Mouse (Mus musculus): ENCODE data around the gene Nup133. TPM values are rescaled to one million over a fixed set of nuclear protein-coding genes. Genes with fewer than 3 reads are reported as not detected.
"Not testable (repeated sequence)": the region's sequence is repeated elsewhere in the genome, so short reads cannot be mapped to it uniquely, and the experiment has no call there.

Nup133 gene
- 25.4 and 26.2 TPM in 2 replicates for polyA plus RNA-seq (2015; fragmentation: Nextera tagmentation; extraction: Ambion mirVana)

GRCm38 (mm10) chr8:123948942-123949685 lies at the start of gene Nup133:
Gene Nup133 (minus strand): TSS chr8:123949265.
- peak; percentile 99 for DNase-seq (ENCODE audit: low spot score)

DNA sequence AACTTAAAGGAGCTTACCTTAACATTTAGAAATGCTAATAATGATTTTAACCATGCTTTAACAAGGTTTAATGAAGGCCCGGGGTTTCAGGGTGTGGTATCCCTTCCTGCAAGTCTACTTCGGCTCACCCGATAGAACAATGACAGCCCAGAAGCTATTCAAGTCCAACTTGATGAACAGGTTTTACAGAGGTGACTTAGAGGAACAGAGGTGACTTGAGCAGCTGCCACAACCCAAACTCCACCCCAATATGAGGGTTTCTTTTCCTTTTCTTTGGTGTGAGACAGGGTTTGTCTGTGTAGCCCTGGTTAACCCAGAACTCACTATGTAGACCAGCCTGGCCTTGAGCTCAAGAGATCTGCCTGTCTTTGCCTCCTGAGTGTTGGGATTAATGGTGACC lies 44.9 kb upstream of the Nup133 start:
- no peak for DNase-seq (ENCODE audit: low spot score)

DNA sequence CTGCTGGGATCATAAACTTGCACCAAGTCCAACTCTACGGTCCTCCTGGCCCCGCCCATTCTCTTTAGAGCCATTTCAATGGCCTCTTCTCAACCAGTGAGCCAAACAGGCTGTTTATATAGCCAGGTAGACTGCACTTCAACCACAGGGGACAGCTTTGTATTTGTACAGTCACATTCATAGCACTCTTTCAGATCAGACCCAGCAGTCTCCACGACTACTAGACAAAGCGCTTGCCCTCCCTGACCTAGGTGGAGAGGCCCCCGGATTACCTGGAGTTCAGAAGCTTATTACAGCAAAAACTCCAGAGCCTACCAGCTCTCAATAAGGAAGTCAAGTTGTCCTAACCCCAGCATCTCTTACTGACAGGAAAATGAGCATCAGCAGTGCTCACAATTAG lies 44.5 kb upstream of the Nup133 start:
- DNase-seq (ENCODE audit: low spot score): no peak

GRCm38 (mm10) chr8:123992587-123992986 lies 43.5 kb upstream of the Nup133 start:
- DNase-seq (ENCODE audit: low spot score): no peak

DNA sequence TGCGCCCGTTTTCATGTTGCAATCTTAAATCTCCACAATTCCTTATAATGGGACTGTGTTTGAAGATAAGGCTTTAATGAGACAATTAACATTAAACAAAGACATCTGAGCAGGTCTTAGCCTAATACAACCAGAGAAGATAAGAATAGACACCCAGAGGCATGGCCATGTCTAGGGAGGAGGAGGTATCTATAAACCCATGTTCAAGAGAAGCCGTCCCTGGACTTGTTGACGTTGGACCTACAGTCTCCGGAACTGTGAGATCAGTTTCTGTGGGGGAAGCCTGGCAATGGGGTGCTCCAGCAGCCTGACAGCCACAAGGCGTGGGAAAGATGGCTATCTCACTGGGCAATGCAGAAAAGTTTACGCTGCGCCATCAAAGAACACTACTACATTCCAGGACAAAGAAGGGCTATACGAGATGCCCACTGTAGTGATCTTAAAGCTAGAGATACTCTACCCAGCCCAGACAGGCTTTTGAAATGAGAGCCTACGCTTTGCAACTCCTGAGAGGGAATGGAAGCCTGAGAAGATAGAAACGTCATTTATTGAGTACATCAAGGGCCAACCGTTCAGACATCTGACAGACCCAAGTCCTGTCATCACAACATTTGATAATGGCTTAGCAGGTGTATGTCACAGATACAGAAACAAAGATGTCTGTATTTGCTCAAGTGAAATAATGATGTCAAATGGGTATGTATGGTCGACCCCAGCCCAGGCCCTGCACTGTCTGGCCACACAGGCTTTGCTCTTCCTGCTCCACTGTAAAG lies 41.4 kb upstream of the Nup133 start:
- DNase-seq (ENCODE audit: low spot score): no peak

- DNase-seq (ENCODE audit: low spot score): no peak
Observed at GRCm38 (mm10) chr8:123989128-123989527, 40.1 kb upstream of the Nup133 start.

DNA sequence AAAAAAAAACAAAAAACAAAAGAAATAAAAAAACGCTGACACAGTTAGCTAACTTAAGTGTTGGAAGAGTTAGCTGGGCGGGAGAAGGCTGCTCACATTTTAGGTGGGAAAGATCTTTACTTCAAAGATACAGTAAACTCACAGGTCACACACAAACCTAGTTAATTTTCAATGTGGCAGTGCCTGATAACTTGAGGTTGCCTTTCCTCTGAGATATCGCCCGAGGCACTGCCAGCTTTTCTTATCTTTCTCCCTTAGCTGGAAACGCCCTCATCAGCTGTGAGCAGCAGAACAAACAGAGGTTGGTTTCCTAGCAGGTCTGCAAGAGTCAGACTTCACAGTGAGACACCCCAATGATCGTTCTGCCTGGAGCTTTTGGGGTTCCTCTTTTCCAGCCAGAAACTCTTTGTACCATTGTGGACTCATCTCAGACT lies 39.6 kb upstream of the Nup133 start:
- DNase-seq (ENCODE audit: low spot score): no peak

GRCm38 (mm10) chr8:123982826-123983400 lies 33.8 kb upstream of the Nup133 start, which contains the start of gene Abcb10:
Gene Abcb10 (minus strand): TSS chr8:123983122.
- peak; percentile 64 for DNase-seq (ENCODE audit: low spot score)

DNA sequence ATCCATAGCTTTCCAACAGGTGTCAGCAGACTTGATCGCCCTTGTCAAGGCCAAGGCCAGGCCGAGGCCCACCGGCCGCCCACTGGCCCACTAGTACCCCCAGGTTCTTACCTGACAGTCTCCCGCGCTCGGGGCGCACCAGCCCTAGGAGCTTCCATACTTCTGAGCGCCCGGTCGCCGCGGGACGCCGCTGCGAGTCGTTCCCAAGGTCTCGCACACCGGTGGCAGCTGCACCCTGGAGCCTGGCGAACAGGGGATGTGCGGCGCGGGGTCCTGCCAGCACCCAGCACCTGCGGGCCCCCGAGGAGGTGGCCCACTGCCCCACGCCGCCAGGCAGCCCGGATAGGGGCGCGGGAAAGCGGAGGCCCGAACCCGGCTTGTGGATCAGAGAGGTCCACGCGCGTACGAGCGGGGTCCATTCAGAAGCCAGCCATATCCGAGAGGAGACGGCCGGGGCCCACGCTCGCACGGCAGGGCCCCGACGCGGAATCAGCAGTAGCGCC lies 33.3 kb upstream of the Nup133 start:
- DNase-seq (ENCODE audit: low spot score): peak; percentile 33

DNA sequence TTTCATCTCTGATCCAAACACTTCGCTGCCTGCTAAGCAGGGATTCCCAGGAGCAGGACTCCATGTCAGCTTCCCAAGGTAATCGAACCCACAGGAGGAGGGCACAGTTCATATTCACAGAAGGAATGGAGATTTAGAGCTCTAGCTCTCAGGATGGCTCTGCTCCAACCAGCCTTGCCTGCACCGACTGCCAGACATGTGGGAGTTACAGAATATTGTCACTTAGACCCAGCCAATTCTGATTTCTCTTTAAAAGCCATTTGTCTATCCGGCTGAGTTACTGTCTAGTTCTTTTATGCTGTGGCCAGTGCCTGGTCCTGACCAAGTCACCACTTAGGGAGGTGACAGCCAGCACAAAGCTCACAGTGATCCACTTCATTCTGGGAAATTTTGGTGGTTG lies 32.6 kb upstream of the Nup133 start:
- DNase-seq (ENCODE audit: low spot score): no peak

GRCm38 (mm10) chr8:123980239-123980638 lies 31.2 kb upstream of the Nup133 start:
- DNase-seq (ENCODE audit: low spot score): no peak

DNA sequence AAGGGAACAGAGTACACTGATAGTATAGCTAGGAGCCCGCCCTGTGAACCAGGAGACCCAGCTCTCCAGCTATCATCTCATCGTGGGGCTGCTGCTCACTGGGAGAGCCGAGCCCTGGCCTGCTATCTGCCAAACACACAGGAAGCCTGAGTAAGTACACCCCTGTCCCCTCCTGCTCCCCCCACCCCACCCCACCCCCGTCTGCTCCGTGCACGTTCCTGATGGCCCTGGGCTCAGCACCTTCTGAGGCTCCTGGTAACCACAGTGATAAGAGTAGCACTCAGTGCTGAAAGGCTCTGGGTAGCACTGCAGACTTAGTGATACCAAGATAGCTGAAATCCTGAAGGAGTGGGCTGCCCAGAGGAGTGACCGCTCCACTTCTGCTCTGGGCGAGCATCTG lies 29.9 kb upstream of the Nup133 start:
- DNase-seq (ENCODE audit: low spot score): no peak

- DNase-seq (ENCODE audit: low spot score): peak; percentile 20
Observed at GRCm38 (mm10) chr8:123978166-123978838, 29.2 kb upstream of the Nup133 start.

GRCm38 (mm10) chr8:123977499-123977898 lies 28.4 kb upstream of the Nup133 start:
- no peak for DNase-seq (ENCODE audit: low spot score)

- no peak for DNase-seq (ENCODE audit: low spot score)
Observed at GRCm38 (mm10) chr8:123973495-123973894, 24.4 kb upstream of the Nup133 start.

GRCm38 (mm10) chr8:123966896-123967295 lies 17.8 kb upstream of the Nup133 start:
- peak; percentile 40 for DNase-seq (ENCODE audit: low spot score)

DNA sequence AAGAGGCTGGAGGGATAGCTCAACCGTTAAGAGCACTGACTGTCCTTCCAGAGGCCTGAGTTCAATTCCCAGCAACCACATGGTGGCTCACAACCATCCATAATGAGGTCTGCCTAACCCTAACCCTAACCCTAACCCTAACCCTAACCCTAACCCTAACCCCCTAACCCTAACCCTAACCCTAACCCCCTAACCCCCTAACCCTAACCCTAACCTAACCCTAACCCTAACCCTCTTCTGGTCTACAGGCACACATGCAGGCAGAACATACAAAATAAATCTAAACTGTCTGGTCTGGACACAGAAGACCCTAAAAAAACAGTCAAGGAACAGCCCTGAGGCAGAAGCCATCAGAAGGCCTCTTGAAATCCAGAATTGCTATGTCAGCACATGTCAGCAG lies 12.3 kb upstream of the Nup133 start:
- DNase-seq (ENCODE audit: low spot score): no peak

- not testable (repeated sequence) for DNase-seq (ENCODE audit: low spot score)
Observed at GRCm38 (mm10) chr8:123960556-123960955, 11.5 kb upstream of the Nup133 start.

DNA sequence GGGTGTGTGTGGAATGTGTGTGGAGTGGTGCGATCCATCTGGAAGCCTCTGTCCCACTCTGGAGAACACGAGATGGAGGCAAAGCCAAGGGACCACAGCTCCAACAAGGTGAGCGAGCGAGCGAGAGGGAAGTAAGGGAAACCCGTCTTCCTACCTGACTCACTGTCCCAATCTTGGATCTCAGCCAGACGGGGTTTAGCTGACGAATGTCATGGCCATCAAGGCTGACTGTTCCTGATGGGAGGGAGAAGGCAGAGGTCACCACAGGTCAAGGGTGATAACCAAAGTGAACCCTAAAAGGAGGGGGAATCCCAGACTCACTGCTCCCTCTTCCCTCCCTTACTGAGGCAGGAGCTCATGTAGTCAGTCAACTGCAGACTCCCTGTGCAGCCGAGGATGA lies 11.0 kb upstream of the Nup133 start:
- DNase-seq (ENCODE audit: low spot score): no peak

DNA sequence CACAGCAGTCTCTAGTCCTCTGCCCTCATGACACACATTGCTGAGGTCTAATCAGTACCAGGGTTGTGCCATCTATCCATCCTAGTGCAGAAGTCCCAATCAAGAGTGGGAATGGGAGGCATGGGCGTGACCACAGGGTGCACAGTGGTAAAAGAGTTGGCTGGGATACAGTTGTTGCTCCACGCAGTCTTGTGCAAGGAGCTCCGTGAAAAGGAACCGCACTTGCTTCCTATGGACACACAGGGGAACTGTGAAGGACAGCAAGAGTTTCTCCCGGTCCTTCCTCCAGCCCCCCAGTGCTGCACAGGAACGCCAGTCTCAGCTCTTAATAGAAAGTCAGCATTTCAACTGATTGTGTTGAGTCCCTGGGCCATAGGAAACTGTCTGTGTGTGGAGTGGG lies 10.4 kb upstream of the Nup133 start:
- DNase-seq (ENCODE audit: low spot score): no peak

- DNase-seq (ENCODE audit: low spot score): no peak
Observed at GRCm38 (mm10) chr8:123958130-123958529, 9.1 kb upstream of the Nup133 start.

All from thymus, postnatal 0 days (tissue).